Mouse (Mus musculus): Measurements from ENCODE around the gene Cnih2.

The Cnih2 gene

DNA sequence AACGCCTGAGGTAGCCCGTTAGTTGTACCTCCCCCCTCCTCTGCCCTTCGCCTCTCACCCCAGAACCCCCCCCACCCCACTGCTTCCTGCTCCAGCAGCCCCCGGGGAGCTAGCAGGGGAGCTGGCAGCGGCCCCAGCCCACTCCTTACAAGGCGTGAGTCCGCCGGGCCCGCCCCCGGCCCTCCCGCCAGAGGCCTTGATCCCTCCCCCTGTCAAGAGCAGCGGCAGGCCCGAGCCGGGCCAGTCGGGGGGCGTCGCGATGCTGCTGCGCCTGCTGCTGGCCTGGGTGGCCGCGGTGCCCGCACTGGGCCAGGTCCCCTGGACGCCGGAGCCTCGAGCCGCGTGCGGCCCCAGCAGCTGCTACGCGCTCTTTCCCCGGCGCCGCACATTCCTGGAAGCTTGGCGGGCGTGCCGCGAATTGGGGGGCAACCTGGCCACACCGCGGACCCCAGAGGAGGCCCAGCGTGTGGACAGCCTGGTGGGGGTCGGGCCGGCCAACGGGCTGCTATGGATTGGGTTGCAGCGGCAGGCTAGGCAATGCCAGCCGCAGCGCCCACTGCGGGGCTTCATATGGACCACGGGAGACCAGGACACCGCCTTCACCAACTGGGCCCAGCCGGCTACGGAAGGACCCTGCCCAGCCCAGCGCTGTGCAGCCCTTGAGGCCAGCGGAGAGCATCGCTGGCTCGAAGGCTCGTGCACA, 30.3 kb downstream of the Cnih2 start, which contains the start of gene Cd248:
TSS of gene Cd248 (plus strand) at position 212 of the 703 bp plus-strand sequence.
- no peak for DNase-seq (ENCODE audit: low spot score)

GRCm38 (mm10) chr19:5067040-5067799, 31.1 kb downstream of the Cnih2 start:
- no peak for DNase-seq (ENCODE audit: low spot score)

DNA sequence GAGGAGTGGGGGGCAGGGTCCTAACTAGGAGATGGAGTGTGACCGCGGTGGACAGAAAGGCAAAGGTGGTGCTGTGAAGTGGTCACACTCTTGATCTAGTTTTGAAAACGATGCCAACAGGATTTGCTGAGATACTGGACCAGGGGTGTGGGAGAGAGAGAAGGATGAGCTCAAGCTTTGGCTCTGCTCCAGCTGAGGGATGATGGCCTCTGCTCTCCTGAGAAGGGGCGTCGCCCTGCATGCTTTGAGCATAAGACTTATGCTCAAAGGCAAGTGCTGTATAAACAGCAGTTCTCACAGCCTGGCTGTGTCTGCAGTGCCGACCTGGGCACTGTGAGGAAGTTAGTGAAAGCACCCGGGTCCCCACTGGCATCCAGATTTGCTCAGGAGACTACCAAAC, 33.2 kb downstream of the Cnih2 start:
- DNase-seq (ENCODE audit: low spot score): no peak

DNA sequence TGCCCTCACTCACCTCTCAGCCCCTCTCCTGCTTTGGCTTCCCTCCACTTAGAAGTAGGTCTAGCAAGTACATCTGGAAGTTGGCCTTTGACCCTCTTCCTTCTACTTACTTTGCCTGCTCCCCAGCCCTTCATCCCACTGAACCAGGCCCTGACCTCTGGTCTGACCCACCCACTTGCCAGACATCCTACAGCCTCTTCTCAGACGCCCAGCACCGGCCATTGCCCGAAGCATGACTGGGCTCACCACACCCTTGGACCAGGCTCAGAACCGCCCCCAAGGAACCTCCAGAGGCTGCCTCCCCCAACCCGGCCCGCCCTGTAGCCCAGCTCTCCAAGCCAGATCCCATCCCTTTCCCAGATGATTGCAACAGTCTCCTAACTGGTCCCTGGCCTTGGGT, 35.9 kb downstream of the Cnih2 start:
- no peak for DNase-seq (ENCODE audit: low spot score)

- no peak for DNase-seq (ENCODE audit: low spot score)
Measured at GRCm38 (mm10) chr19:5062041-5062440, 36.3 kb downstream of the Cnih2 start.

GRCm38 (mm10) chr19:5060365-5061330, 37.7 kb downstream of the Cnih2 start:
- no peak for DNase-seq (ENCODE audit: low spot score)

- no peak for DNase-seq (ENCODE audit: low spot score)
Measured at GRCm38 (mm10) chr19:5058801-5059771, 39.2 kb downstream of the Cnih2 start.

DNA sequence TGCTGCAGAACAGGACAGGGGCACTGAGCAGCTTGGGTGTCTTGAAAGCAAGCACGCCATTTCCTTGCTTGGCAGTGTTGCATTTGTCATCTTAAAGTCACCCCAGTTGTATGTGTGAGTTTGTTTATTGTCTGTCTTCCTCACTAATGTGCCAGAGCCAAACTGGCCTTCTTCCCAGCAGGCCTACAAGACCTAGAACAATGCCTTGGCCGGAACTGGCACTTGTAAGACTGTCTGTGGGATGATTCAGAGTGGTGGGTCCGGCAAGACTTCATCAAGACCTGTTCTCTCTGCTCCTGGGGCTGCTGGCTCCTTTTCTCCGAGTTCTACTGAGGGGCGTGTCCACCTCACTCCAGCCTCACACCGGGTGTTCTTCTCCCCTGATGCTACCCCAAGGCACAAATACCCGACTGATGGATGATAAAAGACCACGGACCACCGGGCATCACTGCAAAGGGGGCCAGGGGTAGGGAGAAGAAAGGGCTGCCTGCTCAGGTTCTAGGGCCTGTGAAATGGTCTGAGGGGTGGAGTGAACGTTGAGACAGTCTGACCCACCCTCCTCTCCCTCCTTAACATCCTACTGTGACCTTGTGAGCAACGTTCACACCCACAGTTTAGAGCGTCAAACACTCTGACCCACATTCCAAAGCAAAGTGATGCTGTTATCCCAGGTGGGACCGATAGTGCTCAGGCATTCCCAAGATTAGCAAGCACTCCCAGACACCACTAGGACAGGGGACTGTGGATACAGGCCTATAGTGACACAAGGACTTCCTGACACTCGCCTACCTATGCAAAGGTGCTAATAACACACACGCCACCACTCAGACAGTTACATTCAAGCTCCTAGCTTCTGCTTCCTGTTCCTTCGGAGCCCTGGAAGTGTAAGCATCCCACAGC, 40.2 kb downstream of the Cnih2 start:
- DNase-seq (ENCODE audit: low spot score): no peak

DNA sequence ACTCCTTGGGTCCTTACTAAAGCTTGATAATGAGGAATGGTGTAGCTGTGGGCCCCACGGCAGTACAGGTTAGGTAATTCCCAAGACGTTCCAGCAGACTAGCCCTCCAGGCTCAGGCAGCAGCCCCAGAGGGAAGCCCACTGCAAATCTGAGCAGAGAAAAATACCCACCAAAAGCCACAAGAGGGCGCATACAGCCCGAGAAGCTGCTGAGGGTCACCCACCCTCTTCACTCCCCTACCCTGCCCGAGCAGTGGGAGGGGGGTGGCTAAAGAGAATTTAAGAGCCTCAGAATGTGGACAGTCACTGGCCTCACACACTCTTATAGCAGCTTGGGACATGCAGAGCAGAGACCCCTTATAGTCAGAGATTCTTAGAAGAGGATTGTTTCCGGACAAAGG, 42.1 kb downstream of the Cnih2 start:
- no peak for DNase-seq (ENCODE audit: low spot score)

GRCm38 (mm10) chr19:5053909-5054308, 44.4 kb downstream of the Cnih2 start:
- no peak for DNase-seq (ENCODE audit: low spot score)

- no peak for DNase-seq (ENCODE audit: low spot score)
Measured at GRCm38 (mm10) chr19:5052853-5053252, 45.5 kb downstream of the Cnih2 start.

DNA sequence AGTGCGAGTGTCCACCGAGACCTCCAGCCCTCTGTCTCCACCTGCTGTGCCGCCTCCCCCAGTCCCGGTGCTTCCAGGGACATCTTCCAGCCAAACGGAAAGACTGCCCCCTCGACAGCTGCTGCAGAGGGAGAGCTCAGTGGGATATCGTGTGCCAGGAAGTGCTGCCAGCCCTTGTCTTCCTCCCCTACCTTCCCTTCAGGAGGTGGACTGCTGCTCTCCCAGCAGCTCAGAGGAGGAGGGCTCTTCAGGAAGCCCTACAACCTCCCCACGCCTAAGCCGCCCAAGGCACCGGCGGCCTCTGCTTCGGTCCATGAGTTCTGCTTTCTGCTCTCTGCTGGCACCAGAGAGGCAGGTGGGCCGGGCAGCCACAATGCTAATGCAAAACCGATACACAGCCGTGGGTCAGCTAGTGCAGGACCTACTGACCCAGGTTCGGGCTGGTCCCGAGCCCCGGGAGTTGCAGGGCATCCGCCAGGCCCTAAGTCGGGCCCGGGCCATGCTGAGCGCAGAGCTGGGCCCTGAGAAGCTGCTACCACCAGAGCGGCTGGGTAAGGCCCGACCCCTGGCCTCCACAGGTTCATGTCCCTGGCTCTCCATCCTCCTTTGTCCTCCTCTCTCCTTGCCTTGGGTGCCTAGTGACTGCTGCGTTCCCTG, 46.0 kb downstream of the Cnih2 start:
- no peak for DNase-seq (ENCODE audit: low spot score)

DNA sequence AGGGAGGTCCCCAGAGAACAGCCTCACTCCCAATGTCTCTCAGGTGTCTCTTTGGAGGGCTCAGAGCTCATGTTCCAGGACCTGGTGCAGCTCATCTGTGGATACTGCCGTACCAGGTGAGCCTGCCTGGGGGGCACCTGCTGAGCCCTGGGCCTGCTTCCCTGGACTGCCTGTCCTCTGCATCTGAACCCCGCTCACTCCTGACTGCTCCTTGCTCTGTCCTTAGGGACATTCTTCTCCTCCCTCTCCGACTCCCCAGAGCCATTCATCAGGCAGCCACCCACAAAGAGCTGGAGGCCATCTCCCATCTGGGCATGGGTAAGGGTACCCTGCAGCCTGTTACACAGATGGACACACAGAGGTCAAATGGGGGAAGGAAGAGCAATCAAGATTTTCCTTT, 46.8 kb downstream of the Cnih2 start:
- no peak for DNase-seq (ENCODE audit: low spot score)

DNA sequence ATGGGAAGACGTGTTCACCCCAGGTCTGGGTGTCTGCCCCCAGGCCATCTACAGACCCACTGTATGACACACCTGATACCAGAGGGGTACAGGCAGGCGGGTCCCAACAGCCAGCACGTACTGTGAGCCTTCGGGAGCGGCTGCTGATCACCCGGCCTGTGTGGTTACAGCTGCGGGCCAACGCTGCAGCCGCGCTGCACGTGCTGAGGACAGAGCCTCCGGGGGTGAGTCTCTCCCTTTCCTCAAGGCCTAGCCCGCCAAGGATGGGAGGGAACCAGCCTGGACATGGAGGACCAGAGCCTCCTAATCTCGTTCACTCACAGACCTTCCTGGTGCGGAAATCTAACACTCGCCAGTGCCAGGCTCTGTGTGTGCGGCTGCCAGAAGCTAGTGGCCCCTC, 47.3 kb downstream of the Cnih2 start:
- no peak for DNase-seq (ENCODE audit: low spot score)

- DNase-seq (ENCODE audit: low spot score): no peak
Measured at GRCm38 (mm10) chr19:5050047-5050905, 48.0 kb downstream of the Cnih2 start, which contains the start of gene Rin1. Rin1 (plus strand) TSS chr19:5050481.

GRCm38 (mm10) chr19:5049325-5049724, 49.0 kb downstream of the Cnih2 start:
- DNase-seq (ENCODE audit: low spot score): no peak

DNA sequence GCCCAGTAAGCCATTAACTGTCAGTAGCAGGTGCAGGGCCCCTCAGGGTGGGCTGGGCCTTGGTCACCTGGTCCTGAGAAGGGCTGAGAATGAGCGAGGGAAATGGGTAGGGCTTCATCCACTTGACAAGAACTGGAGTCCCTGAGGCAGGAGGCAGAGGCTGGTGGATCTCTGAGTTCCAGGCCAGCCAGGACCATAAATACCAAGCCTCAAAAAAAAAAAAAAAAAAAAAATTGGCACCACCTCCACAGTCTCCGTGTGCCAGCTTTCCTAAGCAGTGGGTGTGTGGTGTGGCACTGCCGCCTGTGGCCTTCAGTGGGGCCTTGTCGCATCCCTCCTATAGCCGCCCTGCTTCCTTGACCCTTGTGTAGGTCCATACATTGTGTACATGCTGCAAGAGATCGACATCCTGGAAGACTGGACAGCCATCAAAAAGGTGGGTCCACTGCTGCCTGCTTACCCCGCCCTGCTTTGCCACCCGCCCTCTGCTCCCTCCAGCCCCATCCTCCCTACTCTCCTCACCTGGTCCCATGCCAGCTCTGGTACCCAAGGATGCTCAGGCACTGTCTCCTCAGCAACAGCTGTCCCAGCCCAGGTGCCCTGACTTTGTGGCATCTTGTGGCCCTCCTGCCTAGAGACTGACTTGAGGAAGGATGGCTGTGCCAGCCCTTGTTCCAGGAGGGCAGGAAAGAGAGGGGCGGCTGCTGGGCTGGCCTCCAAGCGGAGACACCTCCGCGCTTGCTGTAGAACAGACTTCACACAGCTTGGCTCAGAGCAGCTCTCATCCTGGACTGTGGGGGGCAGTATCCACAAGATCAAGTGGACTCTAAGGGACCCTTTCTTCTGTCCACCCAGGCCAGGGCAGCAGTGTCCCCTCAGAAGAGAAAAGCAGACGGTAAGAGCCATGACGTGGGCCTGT, 49.9 kb downstream of the Cnih2 start:
- no peak for DNase-seq (ENCODE audit: low spot score)
